Mouse (Mus musculus) adrenal gland (tissue): ENCODE results near the gene Fxyd3.

Experiments
- intact Hi-C: fragments of 180-260 bp; cut with DNase I; formaldehyde crosslinking; loops from one replicate; pipeline ENCODE4 v1.15.1; 2025

The Fxyd3 gene

GRCm38 (mm10) chr7:31073546-31073945 is 3.0 kb downstream of the Fxyd3 start:
- intact Hi-C loops = loop anchor here (10.0 kb wide), 1 partner anchor 199 kb away; no protein-coding TSS in a partner anchor

- intact Hi-C loops = loop anchor here (10.0 kb wide), 1 partner anchor 198 kb away; no protein-coding TSS in a partner anchor
Observed at GRCm38 (mm10) chr7:31072326-31072725, 4.2 kb downstream of the Fxyd3 start.

- intact Hi-C loops = loop anchor here (10.0 kb wide), 1 partner anchor 196 kb away; no protein-coding TSS in a partner anchor
Observed at GRCm38 (mm10) chr7:31070324-31070723, 6.2 kb downstream of the Fxyd3 start.

- intact Hi-C loops = no loop called here
Observed at GRCm38 (mm10) chr7:31069491-31069890, 7.0 kb downstream of the Fxyd3 start.

GRCm38 (mm10) chr7:31067836-31068235 is 8.7 kb downstream of the Fxyd3 start:
- intact Hi-C loops = no loop called here

GRCm38 (mm10) chr7:31063074-31063560 is 13.4 kb downstream of the Fxyd3 start:
- intact Hi-C loops = no loop called here

- intact Hi-C loops = no loop called here
Observed at GRCm38 (mm10) chr7:31060621-31061010, 15.9 kb downstream of the Fxyd3 start.

GRCm38 (mm10) chr7:31059919-31060620 is 16.4 kb downstream of the Fxyd3 start:
- intact Hi-C loops = loop anchor here (5.0 kb wide), 1 partner anchor 37 kb away; no protein-coding TSS in a partner anchor

- intact Hi-C loops = loop anchor here (5.0 kb wide), 1 partner anchor 38 kb away; no protein-coding TSS in a partner anchor
Observed at GRCm38 (mm10) chr7:31059108-31059507, 17.4 kb downstream of the Fxyd3 start, which contains the start of gene Lgi4. Lgi4 (plus strand) TSS chr7:31059342.

- intact Hi-C loops = loop anchor here (5.0 kb wide), 1 partner anchor 39 kb away; no protein-coding TSS in a partner anchor
Observed at GRCm38 (mm10) chr7:31058211-31058610, 18.3 kb downstream of the Fxyd3 start.

GRCm38 (mm10) chr7:31057730-31058129 is 18.8 kb downstream of the Fxyd3 start:
- intact Hi-C loops = loop anchor here (5.0 kb wide), 1 partner anchor 40 kb away; no protein-coding TSS in a partner anchor

GRCm38 (mm10) chr7:31057071-31057470 is 19.4 kb downstream of the Fxyd3 start, which contains the start of gene Fxyd1:
Fxyd1 (minus strand) TSS chr7:31057199.
- intact Hi-C loops = loop anchor here (5.0 kb wide), 1 partner anchor 40 kb away; no protein-coding TSS in a partner anchor

GRCm38 (mm10) chr7:31056448-31056847 is 20.1 kb downstream of the Fxyd3 start:
- intact Hi-C loops = loop anchor here (5.0 kb wide), 1 partner anchor 41 kb away; no protein-coding TSS in a partner anchor

GRCm38 (mm10) chr7:31055883-31056282 is 20.6 kb downstream of the Fxyd3 start:
- intact Hi-C loops = loop anchor here (5.0 kb wide), 1 partner anchor 41 kb away; no protein-coding TSS in a partner anchor

- intact Hi-C loops = loop anchor here (5.0 kb wide), 1 partner anchor 42 kb away; no protein-coding TSS in a partner anchor
Observed at GRCm38 (mm10) chr7:31055354-31055824, 21.1 kb downstream of the Fxyd3 start.

- intact Hi-C loops = loop anchor here (5.0 kb wide), 1 partner anchor 43 kb away; no protein-coding TSS in a partner anchor
Observed at GRCm38 (mm10) chr7:31054661-31055320, 21.7 kb downstream of the Fxyd3 start.

- intact Hi-C loops = no loop called here
Observed at GRCm38 (mm10) chr7:31053882-31054447, 22.5 kb downstream of the Fxyd3 start.

GRCm38 (mm10) chr7:31052636-31053434 is 23.7 kb downstream of the Fxyd3 start:
- intact Hi-C loops = no loop called here

GRCm38 (mm10) chr7:31052251-31052635 is 24.3 kb downstream of the Fxyd3 start:
- intact Hi-C loops = no loop called here

GRCm38 (mm10) chr7:31051321-31052021 is 25.0 kb downstream of the Fxyd3 start, which contains the start of gene Fxyd7:
Fxyd7 (minus strand) TSS chr7:31051467.
- intact Hi-C loops = no loop called here
